Mouse (Mus musculus): Measurements from ENCODE around the gene AC131692.1. TPM values are rescaled to one million over a fixed set of nuclear protein-coding genes. Genes with fewer than 3 reads are reported as not detected.

AC131692.1 gene
- total RNA-seq, 1 experiment from 2014 or later: not detected

Other genes with a start within 250 kb of the AC131692.1 start
- 127 TPM for gene Frmd8, start 219.1 kb upstream of the AC131692.1 start, total RNA-seq (2023)
- 27.0 TPM for gene Slc25a45, start 216.6 kb upstream of the AC131692.1 start, total RNA-seq (2023)
- gene Tigd3, start 200.3 kb upstream of the AC131692.1 start, total RNA-seq (2023): 2.3 TPM
- gene Dpf2, start 181.4 kb upstream of the AC131692.1 start, total RNA-seq (2023): 116 TPM
- 0.59 TPM for gene Cdc42ep2, start 169.6 kb upstream of the AC131692.1 start, total RNA-seq (2023)
- 53.3 TPM for gene Pola2, start 130.2 kb upstream of the AC131692.1 start, total RNA-seq (2023)
- gene Slc22a20, start 108.3 kb upstream of the AC131692.1 start, total RNA-seq (2023): not detected
- gene Capn1, start 78.5 kb upstream of the AC131692.1 start, total RNA-seq (2023): 109 TPM
- 59.7 TPM for gene Syvn1, start 47.8 kb upstream of the AC131692.1 start, total RNA-seq (2023)
- 18.5 TPM for gene Mrpl49, start 36.6 kb upstream of the AC131692.1 start, total RNA-seq (2023)
- 3,209 TPM for gene Fau, start 36.6 kb upstream of the AC131692.1 start, total RNA-seq (2023)
- gene Znhit2, start 33.2 kb upstream of the AC131692.1 start, total RNA-seq (2023): 10.9 TPM
- gene Tm7sf2, start 26.0 kb upstream of the AC131692.1 start, total RNA-seq (2023): 17.4 TPM
- gene Vps51, start 17.2 kb upstream of the AC131692.1 start, total RNA-seq (2023): 112 TPM
- gene Tmem262, start 14.4 kb upstream of the AC131692.1 start, total RNA-seq (2023): not detected
- gene Gm28374, start 12.2 kb upstream of the AC131692.1 start, total RNA-seq (2023): not detected
- 58.2 TPM for gene Zfpl1, start 9.5 kb upstream of the AC131692.1 start, total RNA-seq (2023)
- gene Cdca5, start 9.4 kb upstream of the AC131692.1 start, total RNA-seq (2023): 0.91 TPM
- not detected for gene Naaladl1, start 11.4 kb downstream of the AC131692.1 start, total RNA-seq (2023)
- gene Sac3d1, start 24.2 kb downstream of the AC131692.1 start, total RNA-seq (2023): 5.0 TPM
- gene Snx15, start 33.9 kb downstream of the AC131692.1 start, total RNA-seq (2023): 27.8 TPM
- 0.41 TPM for gene Batf2, start 46.6 kb downstream of the AC131692.1 start, total RNA-seq (2023)
- 20.1 TPM for gene Arl2, start 47.1 kb downstream of the AC131692.1 start, total RNA-seq (2023)
- gene Majin, start 90.0 kb downstream of the AC131692.1 start, total RNA-seq (2023): not detected
- not detected for gene Gpha2, start 132.0 kb downstream of the AC131692.1 start, total RNA-seq (2023)
- gene Ppp2r5b, start 141.5 kb downstream of the AC131692.1 start, total RNA-seq (2023): 17.5 TPM
- 229 TPM for gene Atg2a, start 147.2 kb downstream of the AC131692.1 start, total RNA-seq (2023)
- gene Ehd1, start 182.3 kb downstream of the AC131692.1 start, total RNA-seq (2023): 37.0 TPM
- 4.9 TPM for gene Cdc42bpg, start 212.0 kb downstream of the AC131692.1 start, total RNA-seq (2023)
- 22.2 TPM for gene Men1, start 240.6 kb downstream of the AC131692.1 start, total RNA-seq (2023)
- gene Map4k2, start 246.7 kb downstream of the AC131692.1 start, total RNA-seq (2023): 519 TPM